Mouse (Mus musculus): ENCODE results near the gene Arl4d. TPM values are rescaled to one million over a fixed set of nuclear protein-coding genes. Genes with fewer than 3 reads are reported as not detected.
"Not testable (repeated sequence)": the region's sequence is repeated elsewhere in the genome, so short reads cannot be mapped to it uniquely, and the experiment has no call there.

Arl4d gene
- total RNA-seq (2014; rRNA removed; ENCODE audit: low replicate concordance) (8.1 and 12.2 TPM in 2 replicates), polyA plus RNA-seq (2015; fragmentation: Nextera tagmentation; extraction: Ambion mirVana) (9.9 and 11.3 TPM in 2 replicates)

- H3K27ac ChIP-seq (ENCODE audit: low read depth): peak within 1 kb of the TSS; percentile 85
- H3K4me2 ChIP-seq (ENCODE audit: low read depth, low read length): peak within 1 kb of the TSS; percentile 86
- TF ChIP-seq EP300 (IDR thresholded peaks at IDR 0.05; ENCODE audit: low read depth) (0 out of 2 replicates have a peak, but pooled peaks have one; percentile 31), CTCF (IDR thresholded peaks at IDR 0.05; ENCODE audit: low read depth) (no peak; the same call in 1 of the 2 replicates)
- no peaks in the 10 kb centered on the region; the same call in 1 of the 2 replicates for H3K36me3 ChIP-seq (replicated peaks; ENCODE audit: control insufficient read depth, insufficient read depth, low read length)
- H3K9ac ChIP-seq (replicated peaks; ENCODE audit: low read depth, low read length): peak within 1 kb of the TSS; percentile 65
- ATAC-seq (ENCODE audit: insufficient read depth, low read depth): peak; percentile 89
- H3K9me3 ChIP-seq (replicated peaks; ENCODE audit: control insufficient read depth, low read length): no peaks in the 10 kb centered on the region
- H3K4me1 ChIP-seq (ENCODE audit: control insufficient read depth, insufficient read depth): peaks cover 15% of the 10 kb centered on the region
- H3K4me3 ChIP-seq (ENCODE audit: low read depth, low read length): peak within 1 kb of the TSS; percentile 59
- peak; percentile 94 for DNase-seq (ENCODE audit: low spot score)
- 6% methylated on average over 34 of the region's 34 CpGs for WGBS
- H3K27me3 ChIP-seq (ENCODE audit: control insufficient read depth, insufficient read depth, low read length): no peaks in the 10 kb centered on the region
Measured at GRCm38 (mm10) chr11:101664825-101665635, at the start of gene Arl4d. TSS of gene Arl4d (plus strand) at chr11:101665541.

GRCm38 (mm10) chr11:101616104-101616503 is 49.2 kb upstream of the Arl4d start:
- H3K4me3 ChIP-seq (ENCODE audit: low read depth, low read length): no peak overlapping the region
- H3K27me3 ChIP-seq (ENCODE audit: control insufficient read depth, insufficient read depth, low read length): no peaks in the 10 kb centered on the region
- no peak overlapping the region for H3K9ac ChIP-seq (replicated peaks; ENCODE audit: low read depth, low read length)
- no peaks in the 10 kb centered on the region for H3K36me3 ChIP-seq (replicated peaks; ENCODE audit: control insufficient read depth, insufficient read depth, low read length)
- no peaks in the 10 kb centered on the region for H3K9me3 ChIP-seq (replicated peaks; ENCODE audit: control insufficient read depth, low read length)
- no peak overlapping the region for H3K4me2 ChIP-seq (ENCODE audit: low read depth, low read length)
- no peaks in the 10 kb centered on the region; the same call in 1 of the 2 replicates for H3K4me1 ChIP-seq (ENCODE audit: control insufficient read depth, insufficient read depth)
- no peak overlapping the region for H3K27ac ChIP-seq (ENCODE audit: low read depth)
- no peak for DNase-seq (ENCODE audit: low spot score)
- ATAC-seq (ENCODE audit: insufficient read depth, low read depth): no peak
- no peak for TF ChIP-seq CTCF (IDR thresholded peaks at IDR 0.05; ENCODE audit: low read depth)
- no peak for TF ChIP-seq EP300 (IDR thresholded peaks at IDR 0.05; ENCODE audit: low read depth)
- WGBS: 74% methylated on average over 8 of the region's 8 CpGs

- H3K9ac ChIP-seq (replicated peaks; ENCODE audit: low read depth, low read length): no peak overlapping the region
- H3K27me3 ChIP-seq (ENCODE audit: control insufficient read depth, insufficient read depth, low read length): no peaks in the 10 kb centered on the region
- H3K9me3 ChIP-seq (replicated peaks; ENCODE audit: control insufficient read depth, low read length): no peaks in the 10 kb centered on the region
- 19% methylated on average over 18 of the region's 18 CpGs for WGBS
- DNase-seq (ENCODE audit: low spot score) (no peak), ATAC-seq (ENCODE audit: insufficient read depth, low read depth) (no peak)
- H3K4me3 ChIP-seq (ENCODE audit: low read depth, low read length): no peak overlapping the region
- H3K4me2 ChIP-seq (ENCODE audit: low read depth, low read length): no peak overlapping the region
- H3K4me1 ChIP-seq (ENCODE audit: control insufficient read depth, insufficient read depth): no peaks in the 10 kb centered on the region; the same call in 1 of the 2 replicates
- TF ChIP-seq CTCF (IDR thresholded peaks at IDR 0.05; ENCODE audit: low read depth): no peak
- no peak for TF ChIP-seq EP300 (IDR thresholded peaks at IDR 0.05; ENCODE audit: low read depth)
- H3K36me3 ChIP-seq (replicated peaks; ENCODE audit: control insufficient read depth, insufficient read depth, low read length): no peaks in the 10 kb centered on the region
- H3K27ac ChIP-seq (ENCODE audit: low read depth): no peak overlapping the region
Measured at GRCm38 (mm10) chr11:101616948-101617767, 48.2 kb upstream of the Arl4d start.

- Histone ChIP-seq H3K27ac (ENCODE audit: low read depth) (no peak overlapping the region), H3K4me1 (ENCODE audit: control insufficient read depth, insufficient read depth) (no peaks in the 10 kb centered on the region; the same call in 1 of the 2 replicates), H3K36me3 (replicated peaks; ENCODE audit: control insufficient read depth, insufficient read depth, low read length) (no peaks in the 10 kb centered on the region), H3K9me3 (replicated peaks; ENCODE audit: control insufficient read depth, low read length) (no peaks in the 10 kb centered on the region), H3K4me3 (ENCODE audit: low read depth, low read length) (no peak overlapping the region), H3K9ac (replicated peaks; ENCODE audit: low read depth, low read length) (no peak overlapping the region), H3K27me3 (ENCODE audit: control insufficient read depth, insufficient read depth, low read length) (no peaks in the 10 kb centered on the region), H3K4me2 (ENCODE audit: low read depth, low read length) (no peak overlapping the region)
- WGBS: 12% methylated on average over 8 of the region's 8 CpGs
- TF ChIP-seq CTCF (IDR thresholded peaks at IDR 0.05; ENCODE audit: low read depth): no peak
- TF ChIP-seq EP300 (IDR thresholded peaks at IDR 0.05; ENCODE audit: low read depth): no peak
- no peak for ATAC-seq (ENCODE audit: insufficient read depth, low read depth)
- DNase-seq (ENCODE audit: low spot score): no peak
Measured at GRCm38 (mm10) chr11:101617849-101618248, 47.5 kb upstream of the Arl4d start.

- H3K27ac ChIP-seq (ENCODE audit: low read depth): no peak overlapping the region
- ATAC-seq (ENCODE audit: insufficient read depth, low read depth) (no peak), DNase-seq (ENCODE audit: low spot score) (no peak)
- no peak overlapping the region for H3K4me3 ChIP-seq (ENCODE audit: low read depth, low read length)
- WGBS: 78% methylated on average over 3 of the region's 3 CpGs
- no peaks in the 10 kb centered on the region for H3K9me3 ChIP-seq (replicated peaks; ENCODE audit: control insufficient read depth, low read length)
- H3K36me3 ChIP-seq (replicated peaks; ENCODE audit: control insufficient read depth, insufficient read depth, low read length): no peaks in the 10 kb centered on the region
- H3K4me2 ChIP-seq (ENCODE audit: low read depth, low read length): no peak overlapping the region
- TF ChIP-seq EP300 (IDR thresholded peaks at IDR 0.05; ENCODE audit: low read depth): no peak
- TF ChIP-seq CTCF (IDR thresholded peaks at IDR 0.05; ENCODE audit: low read depth): no peak
- no peak overlapping the region for H3K9ac ChIP-seq (replicated peaks; ENCODE audit: low read depth, low read length)
- H3K4me1 ChIP-seq (ENCODE audit: control insufficient read depth, insufficient read depth): no peaks in the 10 kb centered on the region; the same call in 1 of the 2 replicates
- H3K27me3 ChIP-seq (ENCODE audit: control insufficient read depth, insufficient read depth, low read length): no peaks in the 10 kb centered on the region
Measured at GRCm38 (mm10) chr11:101618596-101618995, 46.7 kb upstream of the Arl4d start.

GRCm38 (mm10) chr11:101620022-101620655 is 45.2 kb upstream of the Arl4d start:
- WGBS: 79% methylated on average over 11 of the region's 11 CpGs

More at GRCm38 (mm10) chr11:101620022-101620655, 45.2 kb upstream of the Arl4d start:
- not testable (repeated sequence) for H3K27me3 ChIP-seq (ENCODE audit: control insufficient read depth, insufficient read depth, low read length); H3K4me3 ChIP-seq (ENCODE audit: low read depth, low read length); H3K36me3 ChIP-seq (replicated peaks; ENCODE audit: control insufficient read depth, insufficient read depth, low read length); H3K4me1 ChIP-seq (ENCODE audit: control insufficient read depth, insufficient read depth); ATAC-seq (ENCODE audit: insufficient read depth, low read depth); H3K9me3 ChIP-seq (replicated peaks; ENCODE audit: control insufficient read depth, low read length); H3K27ac ChIP-seq (ENCODE audit: low read depth); DNase-seq (ENCODE audit: low spot score); H3K9ac ChIP-seq (replicated peaks; ENCODE audit: low read depth, low read length); H3K4me2 ChIP-seq (ENCODE audit: low read depth, low read length)

Measured in heart, postnatal 0 days (tissue).